Mouse (Mus musculus) gastrocnemius, postnatal 10 days (tissue): ENCODE measurements around the gene Prss48. TPM values are rescaled to one million over a fixed set of nuclear protein-coding genes. Genes with fewer than 3 reads are reported as not detected.

ENCODE experiments used
- total RNA-seq, 2 experiments: library from RNA; stranded (reverse); gene quantifications; 2 replicates each; pipeline ENCODE4 v1.2.3; 2021

Gene Prss48
- total RNA-seq, 2 experiments from 2014 or later = not detected

Other genes starting within 250 kb of the Prss48 start
- gene Fam160a1, start 185.2 kb downstream of the Prss48 start, total RNA-seq = 10 to 100 TPM; 47.1 to 51.1 TPM
- 1 to 10 TPM; 5.5 to 6.1 TPM for gene Glt28d2, start 115.0 kb downstream of the Prss48 start, total RNA-seq
- gene Gm37240, start 115.0 kb downstream of the Prss48 start, total RNA-seq = 10 to 100 TPM; 28.9 to 37.3 TPM
- gene Sh3d19, start 31.4 kb downstream of the Prss48 start, total RNA-seq = 10 to 100 TPM; 26.7 to 35.6 TPM
- gene Rps3a1, start 140.2 kb upstream of the Prss48 start, total RNA-seq = 100 to 1,000 TPM; 713 to 722 TPM
- gene Lrba, start 222.2 kb upstream of the Prss48 start, total RNA-seq = 10 to 100 TPM; 22.7 to 24.1 TPM